Mouse (Mus musculus) liver, adult 2 months (tissue): Measurements from ENCODE around the gene Tbc1d22a.

Source experiments
- CTCF ChIP-seq: fragments of 200-500 bp; IDR thresholded peaks from 2 replicates; pipeline ENCODE4 v1.5.1; 2011; ENCODE audit warnings: low read depth, low read length, control low read depth
- POLR2A ChIP-seq: fragments of 200-500 bp; IDR thresholded peaks from 2 replicates; pipeline ENCODE4 v1.6.1; 2011; ENCODE audit warnings: low read length, control low read depth; ENCODE audit not compliant: insufficient read depth; ENCODE audit errors: extremely low read depth

DNA sequence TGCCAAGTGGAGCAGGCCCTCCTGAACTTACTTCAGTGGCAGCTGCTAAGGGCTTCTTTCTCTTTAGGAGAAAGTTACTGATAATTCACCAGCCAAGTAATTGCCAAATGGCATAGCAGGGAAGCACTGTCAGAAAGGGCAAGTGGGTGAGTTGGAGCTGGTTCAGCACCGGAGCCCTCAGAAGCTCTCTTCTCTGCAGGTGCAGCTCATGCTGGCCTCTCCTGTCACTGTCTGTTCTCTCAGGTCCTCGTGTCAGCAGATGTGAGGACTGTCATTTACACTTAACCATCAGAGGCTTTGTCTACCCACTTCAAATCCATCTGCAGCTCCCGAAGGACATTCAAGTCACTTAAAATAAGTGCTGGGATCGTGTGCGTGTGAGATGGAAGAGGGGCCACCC lies 190.6 kb downstream of the Tbc1d22a start:
- TF ChIP-seq CTCF, result no peak
- TF ChIP-seq POLR2A, result no peak
